Mouse (Mus musculus): Measurements from ENCODE around the gene Gm11492. TPM values are rescaled to one million over a fixed set of nuclear protein-coding genes. Genes with fewer than 3 reads are reported as not detected.

Gm11492 gene
- polyA plus RNA-seq, 1 experiment: not detected

DNA sequence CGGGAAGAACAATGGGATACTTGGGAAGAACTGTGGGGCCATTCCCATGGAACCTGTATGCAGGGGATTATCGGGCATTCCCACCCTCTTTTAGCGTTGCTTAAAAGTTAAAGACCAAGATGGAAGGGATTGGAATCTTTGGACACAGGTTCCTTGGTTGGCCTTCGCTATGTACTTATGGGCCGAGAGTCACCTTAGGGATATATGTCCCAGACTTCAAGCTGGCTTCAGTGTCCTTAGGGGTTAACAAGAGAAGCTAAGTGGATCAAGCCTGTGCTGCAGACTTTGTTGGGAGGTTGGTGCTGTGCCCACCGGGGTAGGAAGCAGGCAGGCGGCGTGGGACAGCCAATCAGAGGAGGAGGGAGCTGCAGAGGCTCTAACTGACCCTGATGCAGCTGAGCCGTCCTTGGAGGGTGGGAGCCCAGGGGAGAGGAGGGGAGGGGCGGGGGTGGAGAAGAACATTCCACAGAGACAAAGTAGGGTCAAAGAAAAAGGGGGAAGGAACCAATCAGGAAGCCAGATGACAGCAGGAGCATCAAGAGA lies 14.2 kb downstream of the Gm11492 start:
- Histone ChIP-seq H3ac (ENCODE audit: control insufficient read depth, insufficient read length, low read depth) (no peak overlapping the region), H3K27me3 (ENCODE audit: control insufficient read depth, insufficient read depth, insufficient read length) (peaks cover 27% of the 10 kb centered on the region), H3K36me3 (ENCODE audit: control insufficient read depth, insufficient read depth) (no peaks in the 10 kb centered on the region), H3K4me3 (ENCODE audit: insufficient read depth, poor library complexity, severe bottlenecking) (no peak overlapping the region), H3K79me2 (ENCODE audit: control insufficient read depth, insufficient read depth) (no peaks in the 10 kb centered on the region), H3K79me3 (ENCODE audit: low read depth) (no peaks in the 10 kb centered on the region)
- TF ChIP-seq FOSL1 (IDR thresholded peaks at IDR 0.05; ENCODE audit: insufficient read depth, low read length, poor library complexity, severe bottlenecking) (no peak), CEBPB (IDR thresholded peaks at IDR 0.05; ENCODE audit: low read depth) (no peak), MAX (IDR thresholded peaks at IDR 0.05) (no peak), CTCF (IDR thresholded peaks at IDR 0.05; ENCODE audit: control insufficient read depth, insufficient read depth, insufficient read length) (no peak), MYOG (IDR thresholded peaks at IDR 0.05; ENCODE audit: control insufficient read depth, extremely low read depth, insufficient read length) (no peak), USF1 (IDR thresholded peaks at IDR 0.05; ENCODE audit: low read depth) (no peak), MYOD1 (IDR thresholded peaks at IDR 0.05; ENCODE audit: control insufficient read depth, insufficient read length, low read depth) (no peak)

GRCm38 (mm10) chr11:87581161-87581865 lies 14.9 kb downstream of the Gm11492 start:
- no peaks in the 10 kb centered on the region for H3K79me3 ChIP-seq (ENCODE audit: low read depth)
- H3K79me2 ChIP-seq (ENCODE audit: control insufficient read depth, insufficient read depth): no peaks in the 10 kb centered on the region
- peaks cover 27% of the 10 kb centered on the region for H3K27me3 ChIP-seq (ENCODE audit: control insufficient read depth, insufficient read depth, insufficient read length)
- H3K4me3 ChIP-seq (ENCODE audit: insufficient read depth, poor library complexity, severe bottlenecking): no peak overlapping the region
- no peak overlapping the region for H3ac ChIP-seq (ENCODE audit: control insufficient read depth, insufficient read length, low read depth)
- TF ChIP-seq USF1 (IDR thresholded peaks at IDR 0.05; ENCODE audit: low read depth): no peak
- no peak for TF ChIP-seq MYOD1 (IDR thresholded peaks at IDR 0.05; ENCODE audit: control insufficient read depth, insufficient read length, low read depth)
- no peak for TF ChIP-seq CTCF (IDR thresholded peaks at IDR 0.05; ENCODE audit: control insufficient read depth, insufficient read depth, insufficient read length)
- H3K36me3 ChIP-seq (ENCODE audit: control insufficient read depth, insufficient read depth): no peaks in the 10 kb centered on the region

GRCm38 (mm10) chr11:87581933-87582710 lies 15.7 kb downstream of the Gm11492 start:
- peak; percentile 21 for TF ChIP-seq MAX (IDR thresholded peaks at IDR 0.05)
- no peak for TF ChIP-seq CEBPB (IDR thresholded peaks at IDR 0.05; ENCODE audit: low read depth)
- peak; percentile 57 for TF ChIP-seq MYOD1 (IDR thresholded peaks at IDR 0.05; ENCODE audit: control insufficient read depth, insufficient read length, low read depth)
- no peak for TF ChIP-seq CTCF (IDR thresholded peaks at IDR 0.05; ENCODE audit: control insufficient read depth, insufficient read depth, insufficient read length)
- no peak for TF ChIP-seq USF1 (IDR thresholded peaks at IDR 0.05; ENCODE audit: low read depth)
- TF ChIP-seq FOSL1 (IDR thresholded peaks at IDR 0.05; ENCODE audit: insufficient read depth, low read length, poor library complexity, severe bottlenecking): no peak
- no peak for TF ChIP-seq MYOG (IDR thresholded peaks at IDR 0.05; ENCODE audit: control insufficient read depth, extremely low read depth, insufficient read length)
- no peaks in the 10 kb centered on the region for H3K36me3 ChIP-seq (ENCODE audit: control insufficient read depth, insufficient read depth)
- no peaks in the 10 kb centered on the region for H3K79me2 ChIP-seq (ENCODE audit: control insufficient read depth, insufficient read depth)
- peaks cover 21% of the 10 kb centered on the region for H3K27me3 ChIP-seq (ENCODE audit: control insufficient read depth, insufficient read depth, insufficient read length)
- no peak overlapping the region for H3K4me3 ChIP-seq (ENCODE audit: insufficient read depth, poor library complexity, severe bottlenecking)
- H3K79me3 ChIP-seq (ENCODE audit: low read depth): no peaks in the 10 kb centered on the region
- no peak overlapping the region for H3ac ChIP-seq (ENCODE audit: control insufficient read depth, insufficient read length, low read depth)

DNA sequence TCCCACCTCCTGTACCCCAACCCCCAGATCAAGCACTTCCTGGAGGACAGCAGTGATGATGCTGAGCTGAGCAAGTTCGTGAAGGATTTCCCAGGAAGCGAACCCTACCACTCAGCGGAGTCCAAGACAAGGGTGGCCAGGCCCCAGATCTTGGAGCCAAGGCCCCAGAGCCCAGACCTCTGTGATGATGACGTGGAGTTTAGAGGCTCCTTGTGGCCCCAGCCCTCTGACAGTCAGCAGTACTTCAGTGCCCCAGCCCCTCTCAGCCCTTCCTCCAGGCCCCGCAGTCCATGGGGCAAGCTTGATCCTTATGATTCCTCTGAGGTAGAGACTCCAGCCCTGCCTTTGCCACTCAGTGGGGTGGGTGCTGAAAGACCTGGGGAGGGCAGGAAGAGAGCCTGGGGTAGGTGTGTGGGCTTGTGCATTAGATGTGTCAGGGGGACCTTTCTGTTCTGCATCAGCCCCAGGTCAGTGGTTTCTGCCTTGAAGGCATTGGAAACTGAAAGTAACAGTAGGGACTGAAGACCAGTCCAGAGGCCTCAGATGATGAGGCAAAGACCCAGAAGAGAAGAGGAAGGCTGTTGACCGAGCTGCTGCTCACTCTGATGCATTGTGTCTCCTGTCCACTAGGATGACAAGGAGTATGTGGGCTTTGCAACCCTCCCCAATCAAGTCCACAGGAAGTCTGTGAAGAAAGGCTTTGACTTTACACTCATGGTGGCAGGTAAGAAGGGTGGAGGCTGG lies 17.0 kb downstream of the Gm11492 start:
- no peak overlapping the region for H3ac ChIP-seq (ENCODE audit: control insufficient read depth, insufficient read length, low read depth)
- TF ChIP-seq CEBPB (IDR thresholded peaks at IDR 0.05; ENCODE audit: low read depth) (no peak), MAX (IDR thresholded peaks at IDR 0.05) (no peak), MYOD1 (IDR thresholded peaks at IDR 0.05; ENCODE audit: control insufficient read depth, insufficient read length, low read depth) (no peak), FOSL1 (IDR thresholded peaks at IDR 0.05; ENCODE audit: insufficient read depth, low read length, poor library complexity, severe bottlenecking) (no peak), USF1 (IDR thresholded peaks at IDR 0.05; ENCODE audit: low read depth) (no peak), CTCF (IDR thresholded peaks at IDR 0.05; ENCODE audit: control insufficient read depth, insufficient read depth, insufficient read length) (no peak), MYOG (IDR thresholded peaks at IDR 0.05; ENCODE audit: control insufficient read depth, extremely low read depth, insufficient read length) (no peak)
- H3K79me3 ChIP-seq (ENCODE audit: low read depth): no peaks in the 10 kb centered on the region

DNA sequence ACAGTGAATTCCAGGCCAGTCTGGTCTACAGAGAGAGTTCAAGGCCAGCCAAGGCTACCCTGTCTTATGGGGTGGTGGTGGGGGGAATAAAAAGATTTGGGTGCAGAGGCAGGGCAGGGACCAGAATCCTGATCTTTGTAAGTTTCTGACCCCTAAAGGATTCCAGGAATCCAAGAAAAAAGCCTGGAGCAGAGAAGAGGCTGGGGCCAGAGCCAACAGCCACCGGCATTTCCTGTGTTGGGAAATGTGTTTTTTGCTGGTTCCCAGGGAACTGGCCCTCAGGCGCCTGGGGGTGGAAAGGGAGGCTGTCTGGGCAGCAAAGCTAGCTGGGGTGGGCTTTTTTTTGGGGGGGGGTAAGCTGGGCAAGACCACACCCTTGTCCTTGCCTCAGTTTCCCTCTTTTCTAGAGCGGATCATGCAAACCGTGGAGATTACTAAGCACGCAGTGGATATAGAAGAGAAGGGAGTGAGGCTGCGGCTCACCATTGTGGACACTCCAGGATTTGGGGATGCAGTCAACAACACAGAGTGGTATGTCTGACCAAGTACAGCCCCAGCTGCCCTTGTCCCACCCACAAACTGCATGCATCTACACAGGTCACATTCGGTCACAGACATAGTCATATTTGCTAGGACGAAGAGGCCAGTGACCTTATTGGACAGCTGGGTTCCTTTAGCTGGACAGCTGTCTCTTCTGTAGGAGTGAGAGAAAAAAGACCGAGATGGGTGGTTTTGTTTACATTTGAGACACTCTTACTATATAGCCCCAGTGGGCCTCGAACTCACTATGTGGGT lies 18.5 kb downstream of the Gm11492 start:
- no peaks in the 10 kb centered on the region for H3K27me3 ChIP-seq (ENCODE audit: control insufficient read depth, insufficient read depth, insufficient read length)
- TF ChIP-seq MAX (IDR thresholded peaks at IDR 0.05) (no peak), FOSL1 (IDR thresholded peaks at IDR 0.05; ENCODE audit: insufficient read depth, low read length, poor library complexity, severe bottlenecking) (no peak), MYOD1 (IDR thresholded peaks at IDR 0.05; ENCODE audit: control insufficient read depth, insufficient read length, low read depth) (no peak), CTCF (IDR thresholded peaks at IDR 0.05; ENCODE audit: control insufficient read depth, insufficient read depth, insufficient read length) (no peak), MYOG (IDR thresholded peaks at IDR 0.05; ENCODE audit: control insufficient read depth, extremely low read depth, insufficient read length) (no peak), USF1 (IDR thresholded peaks at IDR 0.05; ENCODE audit: low read depth) (no peak), CEBPB (IDR thresholded peaks at IDR 0.05; ENCODE audit: low read depth) (no peak)

More for the DNA sequence above, 17.0 kb downstream of the Gm11492 start:
- no peaks in the 10 kb centered on the region for H3K79me2 ChIP-seq (ENCODE audit: control insufficient read depth, insufficient read depth)
- peaks cover 8% of the 10 kb centered on the region for H3K27me3 ChIP-seq (ENCODE audit: control insufficient read depth, insufficient read depth, insufficient read length)
- no peak overlapping the region for H3K4me3 ChIP-seq (ENCODE audit: insufficient read depth, poor library complexity, severe bottlenecking)
- H3K36me3 ChIP-seq (ENCODE audit: control insufficient read depth, insufficient read depth): no peaks in the 10 kb centered on the region

More for the DNA sequence above, 18.5 kb downstream of the Gm11492 start:
- Histone ChIP-seq H3K4me3 (ENCODE audit: insufficient read depth, poor library complexity, severe bottlenecking) (no peak overlapping the region), H3K79me2 (ENCODE audit: control insufficient read depth, insufficient read depth) (no peaks in the 10 kb centered on the region), H3ac (ENCODE audit: control insufficient read depth, insufficient read length, low read depth) (no peak overlapping the region), H3K79me3 (ENCODE audit: low read depth) (no peaks in the 10 kb centered on the region), H3K36me3 (ENCODE audit: control insufficient read depth, insufficient read depth) (no peaks in the 10 kb centered on the region)
